Mouse (Mus musculus) adrenal gland, adult 10 weeks (tissue): ENCODE measurements around the gene Olfr917. TPM values are rescaled to one million over a fixed set of nuclear protein-coding genes. Genes with fewer than 3 reads are reported as not detected.

ENCODE experiments used
- polyA plus RNA-seq: library from polyadenylated mRNA; stranded (reverse); fragments of 350-450 nt; fragmentation: Illumina TruSeq; extraction: RNeasy Lipid Tissue Mini Kit (QIAGEN cat#74804); gene quantifications from one replicate; pipeline ENCODE4 v1.2.3, GENCODE M21; 2014; ENCODE audit warnings: low read depth, low replicate concordance

Olfr917 gene
- not detected for polyA plus RNA-seq

GRCm38 (mm10) chr9:38665742-38666141, at the start of gene Olfr917:
Gene Olfr917, minus strand, starts transcription at chr9:38665842.

GRCm38 (mm10) chr9:38674501-38674900, 8.9 kb upstream of the Olfr917 start, which contains the start of gene Olfr918:
Gene Olfr918, minus strand, starts transcription at chr9:38674601.

GRCm38 (mm10) chr9:38659775-38660174, 5.9 kb downstream of the Olfr917 start, which contains the start of gene Olfr916:
Gene Olfr916, minus strand, starts transcription at chr9:38659875.

Other genes starting within 250 kb of the Olfr917 start
- gene Olfr901, start 236.4 kb downstream of the Olfr917 start, polyA plus RNA-seq: not detected
- not detected for gene Olfr902, start 218.2 kb downstream of the Olfr917 start, polyA plus RNA-seq
- gene Olfr904, start 202.7 kb downstream of the Olfr917 start, polyA plus RNA-seq: not detected
- not detected for gene Olfr905, start 194.7 kb downstream of the Olfr917 start, polyA plus RNA-seq
- gene Olfr906, start 178.8 kb downstream of the Olfr917 start, polyA plus RNA-seq: not detected
- not detected for gene Olfr907, start 170.0 kb downstream of the Olfr917 start, polyA plus RNA-seq
- gene Olfr911-ps1, start 144.3 kb downstream of the Olfr917 start, polyA plus RNA-seq: not detected
- not detected for gene Olfr910, start 128.0 kb downstream of the Olfr917 start, polyA plus RNA-seq
- not detected for gene Olfr912, start 85.7 kb downstream of the Olfr917 start, polyA plus RNA-seq
- not detected for gene Olfr913, start 73.1 kb downstream of the Olfr917 start, polyA plus RNA-seq
- gene Olfr914, start 60.7 kb downstream of the Olfr917 start, polyA plus RNA-seq: not detected
- not detected for gene Olfr916, start 6.0 kb downstream of the Olfr917 start, polyA plus RNA-seq
- not detected for gene Olfr918, start 8.8 kb upstream of the Olfr917 start, polyA plus RNA-seq
- gene Olfr919, start 37.8 kb upstream of the Olfr917 start, polyA plus RNA-seq: not detected
- 120 TPM for gene Vwa5a, start 52.4 kb upstream of the Olfr917 start, polyA plus RNA-seq
- 2.5 TPM for gene Olfr920, start 86.5 kb upstream of the Olfr917 start, polyA plus RNA-seq
- not detected for gene Olfr921, start 107.2 kb upstream of the Olfr917 start, polyA plus RNA-seq
- not detected for gene Olfr922, start 148.8 kb upstream of the Olfr917 start, polyA plus RNA-seq
- gene Olfr923, start 160.7 kb upstream of the Olfr917 start, polyA plus RNA-seq: not detected
- not detected for gene Olfr924, start 178.6 kb upstream of the Olfr917 start, polyA plus RNA-seq
- not detected for gene Olfr26, start 189.2 kb upstream of the Olfr917 start, polyA plus RNA-seq
- not detected for gene Olfr926, start 211.3 kb upstream of the Olfr917 start, polyA plus RNA-seq